Mouse (Mus musculus) urinary bladder, postnatal 14 days (tissue): ENCODE measurements around the gene Pip4p1.

Experiments used
- DNase-seq: peaks from one replicate; pipeline ENCODE4 v3.0.0; 2021; ENCODE audit warnings: low spot score

The Pip4p1 gene

GRCm38 (mm10) chr14:50892541-50893459 is 37.9 kb downstream of the Pip4p1 start:
- peak; percentile 22 for DNase-seq

- no peak for DNase-seq
Observed at GRCm38 (mm10) chr14:50892091-50892490, 38.6 kb downstream of the Pip4p1 start.

GRCm38 (mm10) chr14:50891621-50892020 is 39.0 kb downstream of the Pip4p1 start:
- no peak for DNase-seq

GRCm38 (mm10) chr14:50876236-50876950 is 54.3 kb downstream of the Pip4p1 start:
- no peak for DNase-seq
